Mouse (Mus musculus): ENCODE measurements around the gene Armcx4. TPM values are rescaled to one million over a fixed set of nuclear protein-coding genes. Genes with fewer than 3 reads are reported as not detected.
"Not testable (repeated sequence)": the region's sequence is repeated elsewhere in the genome, so short reads cannot be mapped to it uniquely, and the experiment has no call there.

Gene Armcx4
- polyA plus RNA-seq, 1 experiment = 22.5 TPM

- no peak for TF ChIP-seq CTCF (IDR thresholded peaks at IDR 0.05; ENCODE audit: borderline replicate concordance, insufficient read depth, low read length)
- peak; percentile 66 for TF ChIP-seq POLR2A (IDR thresholded peaks at IDR 0.05; ENCODE audit: low read depth, low read length)
Measured at GRCm38 (mm10) chrX:134686739-134687171, 436 bp downstream of the Armcx4 start.

GRCm38 (mm10) chrX:134689676-134690075 lies 3.4 kb downstream of the Armcx4 start:
- H3K4me3 ChIP-seq (ENCODE audit: insufficient read depth, low read length) = no peak overlapping the region
- no peak for TF ChIP-seq POLR2A (IDR thresholded peaks at IDR 0.05; ENCODE audit: low read depth, low read length)
- no peak for TF ChIP-seq CTCF (IDR thresholded peaks at IDR 0.05; ENCODE audit: borderline replicate concordance, insufficient read depth, low read length)
- no peak overlapping the region for H3K27ac ChIP-seq (ENCODE audit: insufficient read depth, low read length)
- H3K4me1 ChIP-seq (ENCODE audit: control insufficient read depth, insufficient read depth, low read length) = no peaks in the 10 kb centered on the region

More at GRCm38 (mm10) chrX:134686739-134687171, 436 bp downstream of the Armcx4 start:
- no peaks in the 10 kb centered on the region for H3K4me1 ChIP-seq (ENCODE audit: control insufficient read depth, insufficient read depth, low read length)
- H3K27ac ChIP-seq (ENCODE audit: insufficient read depth, low read length) = peak overlapping the region; percentile 38; the same call in 1 of the 2 replicates
- peak overlapping the region; percentile 67 for H3K4me3 ChIP-seq (ENCODE audit: insufficient read depth, low read length)

- no peak overlapping the region for H3K4me3 ChIP-seq (ENCODE audit: insufficient read depth, low read length)
- H3K4me1 ChIP-seq (ENCODE audit: control insufficient read depth, insufficient read depth, low read length) = no peaks in the 10 kb centered on the region
- H3K27ac ChIP-seq (ENCODE audit: insufficient read depth, low read length) = no peak overlapping the region
- no peak for TF ChIP-seq POLR2A (IDR thresholded peaks at IDR 0.05; ENCODE audit: low read depth, low read length)
- TF ChIP-seq CTCF (IDR thresholded peaks at IDR 0.05; ENCODE audit: borderline replicate concordance, insufficient read depth, low read length) = no peak
Measured at GRCm38 (mm10) chrX:134690871-134691539, 4.7 kb downstream of the Armcx4 start.

- TF ChIP-seq POLR2A (IDR thresholded peaks at IDR 0.05; ENCODE audit: low read depth, low read length) (no peak), CTCF (IDR thresholded peaks at IDR 0.05; ENCODE audit: borderline replicate concordance, insufficient read depth, low read length) (no peak)
- Histone ChIP-seq H3K4me3 (ENCODE audit: insufficient read depth, low read length) (no peak overlapping the region), H3K4me1 (ENCODE audit: control insufficient read depth, insufficient read depth, low read length) (no peaks in the 10 kb centered on the region), H3K27ac (ENCODE audit: insufficient read depth, low read length) (no peak overlapping the region)
Measured at GRCm38 (mm10) chrX:134691540-134691935, 5.2 kb downstream of the Armcx4 start.

- Histone ChIP-seq H3K27ac (ENCODE audit: insufficient read depth, low read length) (no peak overlapping the region), H3K4me3 (ENCODE audit: insufficient read depth, low read length) (no peak overlapping the region), H3K4me1 (ENCODE audit: control insufficient read depth, insufficient read depth, low read length) (no peaks in the 10 kb centered on the region)
- TF ChIP-seq POLR2A (IDR thresholded peaks at IDR 0.05; ENCODE audit: low read depth, low read length) = no peak
- no peak for TF ChIP-seq CTCF (IDR thresholded peaks at IDR 0.05; ENCODE audit: borderline replicate concordance, insufficient read depth, low read length)
Measured at GRCm38 (mm10) chrX:134716863-134717262, 30.5 kb downstream of the Armcx4 start.

GRCm38 (mm10) chrX:134717752-134718308 lies 31.5 kb downstream of the Armcx4 start, which contains the start of gene Armcx1:
Armcx1 (plus strand) TSS chrX:134717963.
- TF ChIP-seq POLR2A (IDR thresholded peaks at IDR 0.05; ENCODE audit: low read depth, low read length) (peak; percentile 91), CTCF (IDR thresholded peaks at IDR 0.05; ENCODE audit: borderline replicate concordance, insufficient read depth, low read length) (no peak; the same call in 1 of the 2 replicates)
- peak within 1 kb of the TSS; percentile 24; the same call in 1 of the 2 replicates for H3K27ac ChIP-seq (ENCODE audit: insufficient read depth, low read length)
- H3K4me1 ChIP-seq (ENCODE audit: control insufficient read depth, insufficient read depth, low read length) = no peaks in the 10 kb centered on the region
- peak within 1 kb of the TSS; percentile 69 for H3K4me3 ChIP-seq (ENCODE audit: insufficient read depth, low read length)

- Histone ChIP-seq H3K4me1 (ENCODE audit: control insufficient read depth, insufficient read depth, low read length) (no peaks in the 10 kb centered on the region), H3K27ac (ENCODE audit: insufficient read depth, low read length) (no peak overlapping the region), H3K4me3 (ENCODE audit: insufficient read depth, low read length) (peak overlapping the region; percentile 69)
- TF ChIP-seq POLR2A (IDR thresholded peaks at IDR 0.05; ENCODE audit: low read depth, low read length) (0 out of 2 replicates have a peak, but pooled peaks have one; percentile 20), CTCF (IDR thresholded peaks at IDR 0.05; ENCODE audit: borderline replicate concordance, insufficient read depth, low read length) (no peak)
Measured at GRCm38 (mm10) chrX:134718524-134718923, 32.2 kb downstream of the Armcx4 start.

GRCm38 (mm10) chrX:134723762-134724161 lies 37.4 kb downstream of the Armcx4 start:
- H3K27ac ChIP-seq (ENCODE audit: insufficient read depth, low read length); H3K4me3 ChIP-seq (ENCODE audit: insufficient read depth, low read length); H3K4me1 ChIP-seq (ENCODE audit: control insufficient read depth, insufficient read depth, low read length): not testable (repeated sequence)

GRCm38 (mm10) chrX:134729778-134730177 lies 43.5 kb downstream of the Armcx4 start:
- H3K4me3 ChIP-seq (ENCODE audit: insufficient read depth, low read length) = no peak overlapping the region
- no peak overlapping the region for H3K27ac ChIP-seq (ENCODE audit: insufficient read depth, low read length)
- H3K4me1 ChIP-seq (ENCODE audit: control insufficient read depth, insufficient read depth, low read length) = no peaks in the 10 kb centered on the region
- TF ChIP-seq CTCF (IDR thresholded peaks at IDR 0.05; ENCODE audit: borderline replicate concordance, insufficient read depth, low read length) = no peak
- no peak for TF ChIP-seq POLR2A (IDR thresholded peaks at IDR 0.05; ENCODE audit: low read depth, low read length)

GRCm38 (mm10) chrX:134737796-134738195 lies 51.5 kb downstream of the Armcx4 start:
- Histone ChIP-seq H3K4me3 (ENCODE audit: insufficient read depth, low read length) (no peak overlapping the region), H3K4me1 (ENCODE audit: control insufficient read depth, insufficient read depth, low read length) (no peaks in the 10 kb centered on the region), H3K27ac (ENCODE audit: insufficient read depth, low read length) (no peak overlapping the region)
- no peak for TF ChIP-seq CTCF (IDR thresholded peaks at IDR 0.05; ENCODE audit: borderline replicate concordance, insufficient read depth, low read length)
- TF ChIP-seq POLR2A (IDR thresholded peaks at IDR 0.05; ENCODE audit: low read depth, low read length) = no peak
